Mouse (Mus musculus) adrenal gland, postnatal 25 days (tissue): ENCODE measurements around the gene Nbea. TPM values are rescaled to one million over a fixed set of nuclear protein-coding genes. Genes with fewer than 3 reads are reported as not detected.
"Not testable (repeated sequence)": the region's sequence is repeated elsewhere in the genome, so short reads cannot be mapped to it uniquely, and the experiment has no call there.

Source experiments
- DNase-seq: peaks from one replicate; pipeline ENCODE4 v3.0.0; 2021; ENCODE audit warnings: mixed read lengths
- total RNA-seq: library from RNA; stranded (reverse); gene quantifications from 2 replicates; pipeline ENCODE4 v1.2.3, GENCODE M21; 2021

Gene Nbea
- total RNA-seq, 1 experiment from 2014 or later, result 29.4 TPM

DNA sequence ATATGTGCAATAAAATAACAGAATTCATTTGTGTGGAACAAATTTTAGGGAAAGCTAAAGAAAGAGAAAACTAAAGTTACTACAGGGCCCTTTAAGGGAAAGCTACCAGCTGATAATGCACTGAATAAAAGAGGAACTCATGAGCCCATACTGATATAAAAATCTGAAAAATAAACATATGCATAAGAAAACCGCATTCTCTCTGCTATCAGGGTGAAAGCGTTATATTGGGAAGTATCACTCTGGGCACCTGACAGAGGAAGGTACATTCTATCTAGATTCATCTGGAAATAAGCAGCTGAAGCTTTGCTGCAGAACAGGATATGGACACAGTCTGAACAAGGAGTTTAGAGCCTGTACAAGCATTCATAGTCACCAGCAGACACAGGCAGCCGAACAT, 148.9 kb downstream of the Nbea start:
- DNase-seq, result no peak

- no peak for DNase-seq
Measured at GRCm38 (mm10) chr3:56018494-56018893, 165.0 kb downstream of the Nbea start.

GRCm38 (mm10) chr3:56011132-56011531, 172.4 kb downstream of the Nbea start:
- no peak for DNase-seq

DNA sequence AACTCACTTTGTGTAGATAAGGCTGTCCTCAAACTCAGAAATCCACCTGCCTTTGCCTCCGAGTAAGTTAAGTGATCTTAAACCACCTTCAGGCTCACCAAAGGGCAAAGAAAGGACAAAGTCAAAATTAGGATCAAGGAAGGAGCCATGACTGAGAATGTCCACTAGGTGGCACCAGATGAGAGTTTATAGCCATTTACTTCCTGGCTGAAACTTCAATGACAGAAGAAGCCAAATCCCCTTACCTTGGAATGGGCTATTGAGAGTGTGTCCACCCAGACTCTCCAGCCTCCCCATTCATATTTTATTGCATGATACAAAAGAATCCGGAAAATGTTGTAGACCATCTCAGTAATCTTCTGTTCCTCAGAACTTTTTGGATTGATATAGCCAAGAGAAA, 175.5 kb downstream of the Nbea start:
- peak; percentile 5 for DNase-seq

GRCm38 (mm10) chr3:56000259-56000658, 183.2 kb downstream of the Nbea start:
- no peak for DNase-seq

- DNase-seq, result no peak
Measured at GRCm38 (mm10) chr3:55978361-55978760, 205.1 kb downstream of the Nbea start.

GRCm38 (mm10) chr3:55976986-55977385, 206.5 kb downstream of the Nbea start:
- not testable (repeated sequence) for DNase-seq

GRCm38 (mm10) chr3:55965723-55966156, 217.8 kb downstream of the Nbea start:
- DNase-seq, result no peak

GRCm38 (mm10) chr3:55963032-55963431, 220.5 kb downstream of the Nbea start:
- DNase-seq, result no peak

DNA sequence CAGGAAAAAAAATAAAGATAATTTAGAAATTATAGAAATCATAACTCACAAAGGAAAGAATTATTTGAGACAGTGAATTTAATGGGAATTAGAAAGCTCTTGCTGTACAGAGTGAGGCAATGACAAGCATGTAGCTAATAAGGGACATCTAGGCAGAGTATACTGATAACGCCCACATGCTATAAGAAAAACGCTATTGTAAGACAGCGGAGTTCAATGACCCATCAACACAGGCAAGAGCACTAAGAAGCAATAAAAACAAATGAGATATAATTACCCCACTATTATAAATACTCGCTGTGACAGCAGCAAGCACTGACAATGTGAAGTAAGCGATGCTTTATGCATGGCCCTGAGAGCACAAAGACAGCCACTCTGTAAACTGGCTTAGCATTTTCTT, 233.5 kb downstream of the Nbea start:
- no peak for DNase-seq

DNA sequence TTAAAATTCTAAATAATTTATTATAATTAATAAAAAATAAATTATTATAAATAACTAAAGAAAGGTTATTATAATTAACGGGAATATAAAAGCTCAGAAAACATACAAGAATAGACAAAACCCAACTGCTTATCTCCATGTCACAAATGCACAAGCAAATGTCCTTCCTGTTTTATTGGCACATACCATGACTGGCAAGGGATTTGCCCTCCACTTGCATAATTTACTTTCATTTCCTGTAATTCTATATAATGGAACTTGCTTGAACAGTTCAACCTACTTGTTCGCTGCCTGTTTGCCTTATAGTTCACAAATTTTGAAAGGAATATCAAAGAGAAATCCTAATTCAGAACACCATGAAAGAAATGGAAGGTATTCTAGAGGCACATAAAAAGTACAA, 234.4 kb downstream of the Nbea start:
- DNase-seq, result no peak

GRCm38 (mm10) chr3:55927343-55927742, 256.2 kb downstream of the Nbea start:
- no peak for DNase-seq

DNA sequence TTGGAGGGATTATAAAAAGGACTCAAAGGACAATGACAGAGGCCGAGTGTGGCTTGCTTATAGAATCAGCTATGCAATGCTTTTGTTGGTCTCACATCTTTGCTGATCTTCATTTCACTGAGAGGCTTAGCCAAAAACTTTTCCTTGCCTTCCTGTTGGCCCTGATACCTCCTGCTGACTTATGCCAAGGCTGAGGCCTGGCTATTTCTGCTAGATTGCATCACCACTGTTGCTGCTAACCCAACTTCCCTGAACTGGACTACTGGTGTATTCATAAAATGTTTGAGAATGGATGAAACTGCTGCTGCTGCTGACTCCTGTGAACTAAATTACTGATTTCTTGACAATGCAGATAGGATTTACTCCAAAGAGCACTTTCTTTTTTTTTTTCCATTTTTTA, 274.2 kb downstream of the Nbea start:
- no peak for DNase-seq

- no peak for DNase-seq
Measured at GRCm38 (mm10) chr3:55890574-55890973, 292.9 kb downstream of the Nbea start.

DNA sequence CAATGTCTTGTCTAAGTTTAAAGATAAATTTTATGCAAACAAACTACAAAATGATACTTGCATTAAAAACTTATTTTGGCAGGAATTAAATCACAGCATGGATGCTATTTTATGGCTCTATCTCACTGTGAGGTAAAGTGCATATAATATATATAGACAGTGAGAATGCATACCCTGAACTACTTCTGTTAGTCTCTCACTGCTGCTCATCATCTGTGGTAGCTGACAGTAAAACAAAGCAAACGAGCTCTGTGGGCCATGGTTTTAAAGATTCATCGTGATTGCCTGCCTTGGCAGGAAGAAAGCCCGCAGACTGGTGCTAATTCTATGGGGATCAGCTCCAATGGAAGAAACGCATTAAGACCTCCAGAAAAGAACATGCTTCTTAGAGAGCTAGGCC, 294.3 kb downstream of the Nbea start:
- DNase-seq, result no peak

DNA sequence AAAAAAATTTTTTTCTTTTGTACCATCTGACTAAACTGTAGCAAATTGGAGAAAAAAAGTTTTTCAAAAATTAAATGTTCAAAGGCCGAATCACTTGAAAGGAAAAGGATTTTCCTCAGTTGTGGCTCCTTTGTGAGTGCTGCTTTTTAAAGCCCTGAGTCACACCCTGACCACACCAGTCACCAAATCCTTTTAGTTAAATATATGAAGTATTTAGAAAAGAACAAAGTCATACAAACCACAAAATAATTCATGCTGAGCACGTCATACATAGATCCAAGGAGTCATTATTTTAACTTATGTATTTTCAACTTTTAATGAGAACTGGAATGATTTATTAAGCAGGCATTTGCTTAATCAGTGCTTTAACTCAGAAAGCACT, 295.7 kb downstream of the Nbea start:
- no peak for DNase-seq

- no peak for DNase-seq
Measured at GRCm38 (mm10) chr3:55887193-55887828, 296.2 kb downstream of the Nbea start.

GRCm38 (mm10) chr3:55872944-55873924, 310.3 kb downstream of the Nbea start:
- no peak for DNase-seq

DNA sequence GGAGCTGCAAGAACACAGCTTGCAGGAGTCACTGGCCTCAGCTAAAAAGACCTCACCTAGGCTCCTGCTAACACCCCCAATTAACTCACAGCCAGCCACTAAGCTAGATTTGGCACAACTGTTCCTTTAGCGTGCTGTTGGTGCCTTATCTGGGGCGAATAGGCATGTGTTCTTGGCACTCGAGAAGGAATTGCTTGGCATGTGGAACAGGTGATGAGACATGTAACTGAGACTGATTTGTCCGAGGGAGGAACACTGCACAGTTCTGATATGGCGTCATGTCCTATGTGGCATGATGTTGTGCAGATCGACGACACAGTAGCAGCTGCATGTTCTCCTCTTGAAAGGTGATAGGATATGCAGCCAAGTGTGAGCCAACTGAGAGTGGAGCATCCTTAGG, 331.0 kb downstream of the Nbea start:
- DNase-seq, result no peak

GRCm38 (mm10) chr3:55847115-55847514, 336.4 kb downstream of the Nbea start:
- DNase-seq, result no peak

DNA sequence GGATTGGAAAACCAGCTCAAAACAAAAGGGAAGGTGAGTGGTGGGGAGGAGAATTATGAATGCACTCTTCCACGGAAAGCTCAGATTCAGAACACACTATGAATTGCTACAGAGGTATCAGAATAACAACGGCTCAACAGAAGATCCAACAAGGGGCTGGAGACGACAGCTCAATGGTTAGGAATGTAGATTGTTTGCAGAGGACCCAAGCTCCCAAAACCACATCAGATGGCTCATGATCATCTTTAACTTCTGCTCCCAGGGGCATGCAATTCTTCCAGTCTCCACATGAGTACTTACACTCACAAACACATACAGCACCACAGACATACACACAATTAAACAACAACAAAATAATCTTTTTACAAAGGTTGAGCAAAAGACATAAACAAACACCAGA, 346.3 kb downstream of the Nbea start:
- no peak for DNase-seq

GRCm38 (mm10) chr3:55835207-55835606, 348.3 kb downstream of the Nbea start:
- DNase-seq, result no peak

GRCm38 (mm10) chr3:55830226-55830625, 353.3 kb downstream of the Nbea start:
- DNase-seq, result no peak
